Mouse (Mus musculus) frontal cortex, postnatal 36 days (tissue): ENCODE data around the gene Wdr43.
"Not testable (repeated sequence)": the region's sequence is repeated elsewhere in the genome, so short reads cannot be mapped to it uniquely, and the experiment has no call there.

ENCODE experiments used
- DNase-seq, 2 experiments: peaks; one replicate each; pipeline ENCODE4 v3.0.0; 2022; ENCODE audit warnings: low spot score in 2 of 2

The Wdr43 gene

GRCm38 (mm10) chr17:71615638-71616318, at the start of gene Wdr43:
Gene Wdr43 (plus strand): TSS chr17:71615895.
- DNase-seq: peak; percentile 96 to 98

DNA sequence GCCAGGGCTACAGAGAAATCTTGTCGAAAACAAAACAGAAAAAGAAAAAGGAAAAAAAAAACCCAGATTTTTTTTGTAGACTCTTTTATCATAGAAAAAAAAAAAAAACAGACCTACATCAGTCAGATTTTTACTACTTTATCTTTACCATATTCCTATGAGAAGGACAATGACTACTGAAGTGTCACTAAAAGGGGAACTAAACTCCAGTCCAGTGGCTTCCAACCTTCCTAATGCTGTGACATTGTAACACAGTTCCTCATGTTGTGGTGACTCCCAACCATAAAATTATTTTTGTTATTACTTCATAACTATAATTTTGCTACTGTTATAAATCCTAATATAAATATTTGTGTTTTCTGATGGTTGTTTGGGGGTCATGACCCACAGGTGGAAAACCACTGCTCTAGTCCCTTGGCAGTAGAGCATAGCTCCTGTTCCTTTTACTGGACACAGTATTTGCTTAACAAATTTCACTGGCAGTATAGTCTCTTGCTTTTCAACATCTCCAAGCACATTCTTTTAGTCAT, 36.5 kb upstream of the Wdr43 start:
- DNase-seq: no peak

- no peak for DNase-seq
These were observed 17.6 kb upstream of the Wdr43 start for GRCm38 (mm10) chr17:71597881-71598658.

DNA sequence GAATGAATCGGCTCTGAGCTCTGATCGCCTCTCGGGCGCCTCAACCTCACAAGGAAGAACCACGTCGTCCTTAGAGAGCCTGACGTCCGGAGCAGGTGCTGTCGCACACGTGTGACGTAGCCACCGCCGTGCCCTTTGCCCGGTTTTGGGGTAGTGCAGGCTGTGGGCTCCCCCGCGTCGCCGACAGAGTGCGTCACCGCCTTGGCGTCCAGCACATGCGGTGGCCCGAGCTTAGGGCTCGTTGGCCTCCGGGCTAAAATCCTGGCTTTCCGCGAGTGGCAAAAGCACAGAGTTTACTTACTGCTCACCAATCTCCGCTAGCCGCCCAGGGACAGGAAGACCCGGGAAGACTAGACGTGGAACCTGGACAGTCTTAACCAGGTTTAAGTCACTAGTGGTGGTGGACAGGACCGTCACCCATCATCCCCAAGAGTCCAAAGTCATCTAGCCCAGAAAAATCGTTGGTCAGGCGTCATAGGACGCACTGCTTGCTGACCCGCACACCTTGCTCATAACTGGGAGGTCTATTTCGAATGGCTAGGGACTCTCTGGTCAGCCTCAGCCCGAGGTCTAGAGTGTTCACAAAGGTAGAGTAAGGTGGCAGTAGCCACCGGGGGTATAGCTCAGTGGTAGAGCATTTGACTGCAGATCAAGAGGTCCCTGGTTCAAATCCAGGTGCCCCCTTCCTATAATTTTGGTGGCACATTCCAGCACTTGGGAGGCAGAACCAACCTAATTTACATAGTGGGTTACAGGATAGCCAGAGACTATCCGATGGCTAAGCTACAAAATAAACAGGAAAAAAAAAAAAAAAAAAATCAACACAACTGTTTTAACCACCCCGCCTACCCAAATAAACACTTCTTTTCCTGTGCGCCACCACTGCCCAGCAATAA, 16.8 kb upstream of the Wdr43 start:
- DNase-seq: peak; percentile 92 to 97

DNA sequence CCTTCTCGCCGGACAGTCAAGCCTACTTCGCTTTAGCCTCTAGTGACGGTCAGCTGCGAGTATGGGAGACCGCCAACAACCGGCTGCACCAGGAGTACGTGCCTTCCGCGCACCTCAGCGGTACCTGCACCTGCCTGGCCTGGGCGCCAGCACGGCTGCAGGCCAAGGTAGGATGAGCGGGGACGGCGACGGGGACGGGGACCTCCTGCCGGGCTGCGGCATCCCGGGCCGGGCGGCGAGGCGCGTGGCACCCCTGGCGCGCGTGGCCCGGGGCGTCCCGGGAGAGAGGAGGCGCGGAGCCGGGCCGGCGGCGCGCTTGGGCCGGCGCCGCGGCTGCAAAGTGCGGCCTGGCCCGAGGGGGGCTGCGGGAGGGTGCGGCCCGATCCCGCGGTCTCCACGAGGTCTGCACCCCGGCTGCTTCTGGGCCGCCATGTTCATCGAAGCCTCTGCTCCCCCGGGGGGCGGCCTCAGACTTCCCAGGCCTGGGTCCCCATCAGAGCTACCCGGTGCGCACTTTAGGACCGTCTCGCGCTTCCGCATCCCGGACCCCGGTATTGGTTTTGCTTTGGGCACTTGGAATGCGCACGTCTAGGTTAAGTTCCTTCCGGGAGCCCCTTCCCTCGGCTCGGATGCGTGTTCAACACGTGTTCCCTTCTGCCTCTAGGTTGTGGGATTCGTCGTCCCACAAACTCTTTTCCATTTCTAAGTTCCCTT, 781 bp downstream of the Wdr43 start:
- peak in 1 of 2 experiments; percentile 2 for DNase-seq

DNA sequence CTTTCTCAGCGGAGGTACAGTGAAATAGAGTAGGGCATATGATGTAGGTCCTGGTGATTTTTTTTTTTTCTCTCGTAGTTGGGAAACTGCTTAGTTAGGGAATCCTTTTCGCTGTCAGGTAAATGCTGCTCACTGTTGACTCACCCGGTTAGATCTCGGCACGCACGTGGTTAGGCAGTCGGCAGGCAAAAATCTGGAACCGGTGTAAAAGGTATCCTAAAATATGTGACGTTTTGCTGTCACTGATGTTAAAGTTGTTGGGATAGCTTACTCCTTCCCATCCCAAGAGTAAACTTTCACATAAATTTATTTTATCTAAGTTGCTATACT, 1.3 kb downstream of the Wdr43 start:
- no peak for DNase-seq

DNA sequence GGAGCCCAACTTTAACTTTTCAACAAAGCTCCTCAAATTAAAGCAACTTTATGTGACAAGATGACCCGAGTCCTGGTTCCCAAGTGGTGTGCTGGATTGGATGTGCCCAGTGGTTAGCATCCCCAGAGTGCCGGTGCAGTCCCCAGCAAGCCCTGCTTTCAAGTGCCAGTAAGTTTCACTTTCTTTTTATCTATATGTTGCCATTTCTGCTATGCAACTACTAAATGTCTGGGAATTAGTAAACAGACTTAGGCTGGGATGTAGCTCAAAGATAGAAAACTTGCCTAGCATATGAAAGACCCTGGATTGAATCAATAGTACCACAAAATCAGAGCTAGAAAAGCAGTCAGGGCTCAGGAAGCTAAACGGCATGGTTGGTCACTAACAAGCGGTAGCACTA, 2.3 kb downstream of the Wdr43 start:
- no peak for DNase-seq

- no peak for DNase-seq
These were observed 16.1 kb downstream of the Wdr43 start for GRCm38 (mm10) chr17:71631806-71632205.

DNA sequence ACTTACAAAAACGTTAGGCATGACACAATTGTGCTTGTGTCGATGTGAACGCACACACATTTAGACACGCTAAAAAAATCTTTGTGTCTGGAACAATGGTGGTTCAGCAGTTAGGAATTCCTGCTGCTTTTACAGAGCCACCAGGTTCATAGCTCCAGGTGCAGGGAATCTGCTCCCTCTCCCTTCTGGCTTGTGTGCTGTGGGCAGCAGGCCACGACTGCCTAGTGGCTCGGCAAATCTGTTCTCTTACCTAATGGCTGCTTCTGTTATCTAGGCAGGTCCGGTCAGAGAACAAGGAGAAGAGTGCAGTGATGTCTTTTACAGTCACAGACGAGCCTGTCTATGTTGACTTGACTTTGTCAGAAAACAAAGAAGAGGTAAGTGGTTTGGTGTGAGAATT, 17.7 kb downstream of the Wdr43 start:
- no peak for DNase-seq

GRCm38 (mm10) chr17:71636786-71637185, 21.1 kb downstream of the Wdr43 start:
- no peak for DNase-seq

GRCm38 (mm10) chr17:71637750-71638265, 22.1 kb downstream of the Wdr43 start:
- no peak for DNase-seq

DNA sequence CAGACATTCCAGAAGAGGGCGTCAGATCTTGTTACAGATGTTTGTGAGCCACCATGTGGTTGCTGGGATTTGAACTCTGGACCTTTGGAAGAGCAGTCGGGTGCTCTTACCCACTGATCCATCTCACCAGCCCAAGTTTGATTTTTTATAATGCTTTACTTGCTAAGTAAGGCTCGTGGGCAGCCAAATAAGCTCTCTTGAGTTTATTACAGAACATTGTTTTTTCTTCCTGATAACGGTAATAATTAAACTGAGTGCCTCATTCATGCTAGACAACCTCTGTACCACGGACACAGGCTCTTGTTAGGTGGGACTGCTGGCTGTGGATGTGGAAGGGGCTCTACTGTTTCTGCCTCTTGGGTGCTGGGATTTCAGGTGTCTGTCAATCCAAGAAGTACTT, 23.4 kb downstream of the Wdr43 start:
- not testable (repeated sequence) for DNase-seq

DNA sequence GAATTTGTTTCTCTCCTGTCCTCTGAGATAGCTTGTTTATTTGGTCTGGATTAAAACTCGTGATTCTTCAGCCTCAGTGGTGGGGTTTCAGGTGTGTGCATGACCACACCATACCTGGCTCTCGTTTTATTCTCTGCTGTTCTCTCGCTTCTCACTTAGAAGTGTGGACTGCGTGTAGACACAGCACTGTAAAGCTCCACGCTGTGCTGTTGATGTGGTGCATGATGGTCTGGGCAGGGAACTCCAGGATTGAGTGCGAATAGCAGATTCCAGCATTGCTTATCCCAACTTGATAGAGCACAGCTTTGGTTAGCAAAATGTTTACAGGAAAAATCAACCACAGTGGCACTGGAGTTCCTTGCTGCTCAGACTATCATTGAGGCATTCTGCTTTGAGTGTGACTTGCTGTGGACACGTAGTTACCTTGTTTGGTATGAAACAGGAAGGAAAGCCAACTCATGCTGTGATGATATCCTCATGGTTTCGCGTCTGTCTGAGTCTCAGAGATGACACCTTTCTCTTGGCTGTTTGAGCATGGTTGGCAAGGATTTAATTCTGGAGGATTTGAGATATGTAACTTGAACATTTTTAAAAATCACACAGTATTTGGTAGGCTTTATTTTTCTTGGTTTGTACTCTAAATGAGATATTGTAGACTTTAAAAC, 24.9 kb downstream of the Wdr43 start:
- DNase-seq: peak in 1 of 2 experiments; percentile 35

- DNase-seq: no peak
These were observed 26.5 kb downstream of the Wdr43 start for GRCm38 (mm10) chr17:71642190-71642589.

GRCm38 (mm10) chr17:71650011-71650410, 34.3 kb downstream of the Wdr43 start:
- DNase-seq: no peak

DNA sequence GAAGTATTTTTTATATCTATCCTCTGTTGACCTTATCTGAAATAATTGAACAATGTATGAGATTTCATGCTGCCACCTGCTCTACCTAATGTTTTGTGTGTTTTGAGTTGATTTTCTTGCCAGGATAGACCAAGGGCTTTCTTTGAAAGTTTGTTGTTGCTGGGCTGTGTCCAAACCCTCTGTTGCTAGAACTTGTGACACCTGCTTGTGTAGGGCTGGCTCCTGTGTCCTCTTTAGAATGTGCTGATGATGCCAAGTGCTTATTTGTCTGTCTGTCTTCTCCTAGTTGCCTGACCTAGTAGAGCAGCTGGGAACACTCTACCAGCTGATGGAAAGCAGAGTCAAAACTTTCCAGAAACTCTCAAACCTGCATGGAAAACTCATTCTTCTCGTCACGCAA, 36.8 kb downstream of the Wdr43 start:
- DNase-seq: no peak

GRCm38 (mm10) chr17:71652934-71653333, 37.2 kb downstream of the Wdr43 start:
- no peak for DNase-seq

- no peak for DNase-seq
These were observed 41.8 kb downstream of the Wdr43 start for GRCm38 (mm10) chr17:71657521-71657920.

DNA sequence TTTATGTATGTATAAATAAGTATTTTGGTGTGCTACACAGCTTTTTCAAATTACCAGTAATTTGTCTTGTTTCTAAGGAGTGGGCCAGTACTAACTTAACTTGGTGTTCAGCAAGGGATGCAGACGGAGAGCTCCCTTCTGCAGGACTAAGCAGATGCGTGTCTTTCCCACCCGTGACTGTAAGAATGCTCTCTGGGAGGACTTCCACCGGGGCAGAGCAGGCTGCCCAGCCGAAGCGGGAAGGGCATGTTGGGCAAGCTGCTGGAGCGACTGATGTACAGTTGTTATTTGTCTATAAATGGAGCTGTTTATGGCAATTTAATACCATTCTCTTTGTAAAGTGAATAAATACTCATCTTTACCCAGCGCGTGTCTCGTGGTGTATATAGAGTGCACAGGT, 43.0 kb downstream of the Wdr43 start:
- no peak for DNase-seq

- no peak for DNase-seq
These were observed 44.7 kb downstream of the Wdr43 start for GRCm38 (mm10) chr17:71660390-71660789.
